Mouse (Mus musculus) Muller cell, postnatal 12 days (primary cell): ENCODE data around the gene Cmss1.

Source experiments
- DNase-seq: peaks from one replicate; pipeline ENCODE4 v3.0.0-alpha.2; 2015; ENCODE audit errors: inconsistent ontology term

The Cmss1 gene

DNA sequence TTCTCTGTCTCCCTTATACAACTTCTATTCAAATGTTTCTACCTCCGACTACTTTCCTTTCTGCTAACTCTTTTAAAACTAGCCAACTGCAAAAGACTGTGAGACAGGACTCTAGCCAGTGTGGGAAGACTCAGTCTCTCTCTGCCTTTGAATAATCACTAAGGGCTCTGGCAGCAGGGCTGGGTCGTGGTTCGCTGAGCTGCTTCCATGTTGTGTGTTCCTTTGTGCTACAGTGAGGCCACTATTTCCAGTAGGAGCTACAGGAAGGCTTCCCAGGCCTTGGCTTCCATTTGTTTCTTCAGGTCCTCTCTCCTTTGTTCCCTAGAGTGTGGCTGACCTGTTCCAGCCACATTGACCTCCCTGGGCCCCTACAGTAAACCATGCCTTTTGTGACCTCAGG lies 260.4 kb downstream of the Cmss1 start:
- no peak for DNase-seq

DNA sequence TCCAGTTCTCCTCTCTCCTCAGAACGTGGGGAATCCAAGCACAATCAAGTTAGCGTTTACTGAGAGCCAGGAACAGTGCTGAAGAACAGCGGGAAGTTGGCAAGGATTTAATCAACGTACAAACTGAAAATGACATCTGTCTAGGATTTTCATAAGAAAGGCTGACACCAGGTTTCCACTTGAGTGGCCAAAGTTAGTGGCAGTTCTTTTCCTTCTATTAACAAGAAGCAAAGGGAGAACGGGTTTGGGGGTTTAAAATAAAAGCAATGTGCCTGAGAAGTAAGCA lies 266.1 kb downstream of the Cmss1 start:
- DNase-seq, result peak; percentile 63

DNA sequence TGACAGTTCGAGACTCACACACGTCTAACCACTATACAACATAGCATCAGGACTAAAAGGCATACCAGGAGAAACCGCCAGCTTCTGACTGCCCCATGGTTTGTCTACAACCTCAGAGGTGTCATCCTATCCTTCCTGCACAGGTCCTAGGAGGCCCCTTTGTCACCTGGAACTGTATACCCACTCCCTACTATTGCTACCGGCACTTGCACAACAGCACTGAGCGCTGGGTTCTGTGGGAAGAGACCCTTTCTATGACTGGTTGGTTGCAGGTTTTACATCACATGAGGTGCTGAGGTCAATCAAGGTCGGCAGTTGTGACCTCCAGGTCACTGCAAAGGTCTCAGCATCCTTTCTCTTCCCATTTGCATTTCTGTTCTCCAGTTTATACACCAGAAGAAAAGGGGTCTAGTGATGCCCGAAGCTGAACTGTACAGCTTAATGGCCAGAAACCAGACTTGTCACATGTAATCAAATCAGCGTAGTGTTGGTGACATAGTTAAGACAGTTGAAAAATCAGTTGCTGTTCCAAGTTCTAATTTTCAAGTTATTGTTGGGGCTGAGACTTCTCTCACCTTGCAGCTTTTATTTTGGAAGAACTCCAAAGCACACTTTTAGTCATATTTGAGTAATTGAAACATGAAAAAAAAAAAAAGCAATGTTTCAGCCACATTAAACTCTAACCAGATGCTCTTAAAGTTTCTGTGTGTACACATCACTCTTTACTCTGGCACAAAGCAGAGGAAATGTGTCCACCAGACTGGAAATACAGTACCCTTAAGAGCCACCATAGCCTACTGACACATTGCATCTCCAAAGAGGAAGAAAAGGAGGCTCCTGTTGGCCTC lies 266.7 kb downstream of the Cmss1 start:
- DNase-seq, result no peak

DNA sequence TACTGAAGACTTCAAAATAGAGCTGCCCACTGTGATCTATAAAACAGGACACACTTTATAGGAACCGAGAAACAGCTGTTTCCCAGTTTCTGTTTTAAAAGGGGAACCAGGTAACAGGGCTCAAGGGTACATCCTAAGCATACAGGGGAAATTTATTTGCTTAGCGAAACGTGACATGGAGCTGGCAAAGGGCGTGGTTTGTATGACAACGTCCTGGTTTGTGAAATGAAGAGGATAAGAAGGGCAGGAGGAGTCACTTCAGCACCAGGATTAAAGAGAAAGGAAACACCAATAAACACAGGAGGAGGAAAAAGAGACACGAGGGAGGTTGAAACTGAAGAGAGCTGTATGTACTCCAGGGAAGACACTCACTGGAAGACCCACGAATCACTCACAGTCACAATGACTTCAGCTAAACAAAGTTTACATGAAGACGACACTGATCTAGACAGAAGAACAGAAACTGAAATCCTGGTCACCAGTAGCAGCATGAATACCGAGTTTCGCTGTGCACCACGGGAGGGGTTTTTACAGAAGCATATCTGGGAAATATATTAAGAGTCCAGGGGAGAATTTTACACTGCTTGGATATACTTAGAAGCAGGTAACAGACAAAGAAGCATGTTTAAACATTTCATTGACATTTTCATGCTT lies 269.8 kb downstream of the Cmss1 start:
- no peak for DNase-seq

DNA sequence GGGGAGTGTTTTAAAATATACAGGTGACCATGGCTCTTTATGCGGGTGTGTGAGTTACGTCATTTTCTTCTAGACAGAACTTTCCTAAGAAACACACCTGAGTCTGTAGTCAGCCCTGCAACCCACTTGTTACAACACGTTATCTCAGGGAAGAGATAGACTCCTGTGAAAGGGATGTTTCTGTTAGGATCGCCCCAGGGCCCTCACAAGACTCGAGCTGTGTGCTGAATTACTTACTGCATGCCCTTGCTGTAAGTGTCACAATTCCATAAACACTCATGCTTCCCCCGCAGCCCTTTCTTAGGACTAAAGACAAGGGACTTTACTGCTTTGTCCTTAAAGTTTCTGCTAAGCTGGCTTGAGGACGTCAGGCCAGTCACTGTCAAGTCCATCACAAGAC lies 274.4 kb downstream of the Cmss1 start:
- no peak for DNase-seq

DNA sequence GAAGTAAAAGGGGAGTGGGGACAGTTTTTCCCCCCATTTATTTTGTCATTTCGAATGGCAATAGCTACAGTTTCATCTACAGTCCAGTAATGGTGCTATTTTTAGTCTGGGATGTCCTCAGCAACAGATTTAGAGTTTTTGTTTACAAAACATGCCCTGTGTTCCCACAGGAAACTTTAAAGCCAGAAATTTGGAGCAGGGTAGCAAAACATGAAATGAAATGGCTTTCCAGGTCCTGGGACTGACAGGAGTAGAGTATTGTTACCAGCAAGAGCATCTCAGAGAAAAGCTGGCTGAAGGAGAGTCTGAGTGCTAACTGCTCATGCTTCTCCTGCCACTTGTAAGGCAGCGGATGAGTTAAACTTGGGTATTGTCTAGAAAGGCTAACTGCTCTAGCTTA lies 276.6 kb downstream of the Cmss1 start:
- DNase-seq, result no peak

DNA sequence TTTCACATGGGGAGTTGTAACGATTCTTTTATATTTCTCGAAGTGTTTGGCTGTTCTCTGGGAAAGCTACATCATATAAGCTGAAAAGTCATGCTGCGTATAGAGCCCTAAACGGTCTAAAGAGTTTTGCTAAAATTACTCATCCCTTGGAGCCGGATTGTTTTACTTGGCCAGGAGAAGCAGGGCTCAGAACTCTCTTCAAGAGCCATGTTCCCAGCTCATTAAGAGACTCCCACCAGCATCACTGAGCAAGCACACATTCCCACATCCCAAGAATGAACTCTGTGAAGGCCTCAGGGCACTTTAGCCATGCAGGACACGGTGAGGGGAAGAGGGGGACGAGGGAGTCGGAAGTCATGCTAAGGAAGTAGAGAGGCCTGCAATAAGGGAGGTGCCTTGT lies 277.6 kb downstream of the Cmss1 start:
- DNase-seq, result no peak

DNA sequence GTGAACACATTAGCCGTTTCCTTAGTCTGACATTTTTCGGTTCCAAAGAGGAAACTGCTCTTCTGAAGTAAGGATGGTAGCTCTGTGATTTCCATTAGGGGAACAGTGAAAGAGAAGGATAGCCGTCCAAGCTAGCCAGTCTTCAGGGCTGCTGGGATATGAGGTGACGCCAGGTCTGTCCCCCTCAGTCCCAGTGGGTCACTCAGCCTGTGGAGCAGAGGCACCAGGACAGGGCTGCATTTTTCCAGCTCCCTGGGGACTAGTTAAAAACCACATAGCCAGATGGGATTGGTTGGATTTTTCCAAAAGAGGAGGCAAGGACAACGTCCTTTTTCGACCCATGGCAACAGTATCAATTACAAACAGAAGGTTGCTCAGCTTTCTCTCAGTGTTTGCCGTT lies 279.7 kb downstream of the Cmss1 start:
- DNase-seq, result no peak

DNA sequence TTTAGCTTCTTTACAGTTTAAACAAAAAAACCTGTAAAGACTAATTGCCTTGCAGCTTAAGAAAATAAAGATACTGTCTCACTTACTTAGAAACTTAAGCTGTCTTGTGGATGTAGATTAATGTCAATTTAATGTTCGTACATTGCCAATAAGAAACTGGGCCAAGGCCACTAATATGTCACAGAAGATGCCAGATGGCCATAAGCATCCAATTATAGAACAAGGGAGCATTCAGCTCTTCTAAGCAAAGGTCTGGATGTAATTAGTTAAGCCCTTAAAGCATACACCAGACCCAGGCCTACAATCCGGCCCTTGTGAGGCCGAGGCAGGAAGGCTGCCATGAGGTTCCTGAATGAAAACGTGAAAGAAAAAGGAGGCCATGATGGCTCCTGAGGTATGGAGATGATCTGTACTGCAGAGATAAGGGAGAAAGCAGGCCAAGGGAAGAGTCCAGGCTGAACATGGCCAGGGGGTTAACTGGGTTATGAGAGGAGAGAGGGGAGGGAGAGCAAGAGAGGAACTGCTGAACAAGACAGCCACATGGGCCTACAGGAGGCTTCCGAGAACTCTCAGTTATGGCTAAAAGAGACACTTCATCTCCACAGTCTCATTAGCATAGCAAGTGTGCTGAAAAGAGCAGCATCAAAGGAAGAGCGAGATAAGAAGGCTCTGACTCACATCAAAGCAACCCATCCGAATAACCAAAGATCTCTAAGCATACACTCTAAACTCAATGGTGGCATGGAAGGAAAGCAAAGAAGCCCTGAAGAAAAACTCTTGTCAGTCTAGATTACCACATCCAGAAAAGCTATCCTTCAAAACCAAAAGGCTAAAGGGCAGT lies 287.2 kb downstream of the Cmss1 start:
- DNase-seq, result no peak

DNA sequence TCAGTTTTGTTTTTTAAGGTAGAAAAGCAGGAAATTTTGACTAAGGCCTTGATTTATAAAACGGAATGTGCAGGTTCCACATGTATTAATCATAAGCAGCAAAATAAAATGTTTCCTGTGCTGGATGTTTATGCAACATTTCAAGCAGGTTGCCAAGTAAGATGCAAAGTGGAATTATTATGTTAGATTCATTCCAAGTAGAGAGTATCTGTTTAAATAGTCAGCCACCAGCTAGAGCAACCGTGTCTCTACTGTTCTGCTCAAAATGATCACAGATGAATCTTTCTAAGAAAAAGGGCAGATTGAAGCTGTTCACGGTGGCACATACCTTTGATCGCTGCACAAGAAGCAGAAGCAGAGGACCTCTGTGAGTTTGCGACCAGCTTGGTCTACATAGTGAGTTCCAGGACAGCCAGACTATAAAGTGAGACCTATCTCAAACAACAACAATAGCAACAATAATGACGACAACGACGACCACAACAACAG lies 288.0 kb downstream of the Cmss1 start:
- no peak for DNase-seq

DNA sequence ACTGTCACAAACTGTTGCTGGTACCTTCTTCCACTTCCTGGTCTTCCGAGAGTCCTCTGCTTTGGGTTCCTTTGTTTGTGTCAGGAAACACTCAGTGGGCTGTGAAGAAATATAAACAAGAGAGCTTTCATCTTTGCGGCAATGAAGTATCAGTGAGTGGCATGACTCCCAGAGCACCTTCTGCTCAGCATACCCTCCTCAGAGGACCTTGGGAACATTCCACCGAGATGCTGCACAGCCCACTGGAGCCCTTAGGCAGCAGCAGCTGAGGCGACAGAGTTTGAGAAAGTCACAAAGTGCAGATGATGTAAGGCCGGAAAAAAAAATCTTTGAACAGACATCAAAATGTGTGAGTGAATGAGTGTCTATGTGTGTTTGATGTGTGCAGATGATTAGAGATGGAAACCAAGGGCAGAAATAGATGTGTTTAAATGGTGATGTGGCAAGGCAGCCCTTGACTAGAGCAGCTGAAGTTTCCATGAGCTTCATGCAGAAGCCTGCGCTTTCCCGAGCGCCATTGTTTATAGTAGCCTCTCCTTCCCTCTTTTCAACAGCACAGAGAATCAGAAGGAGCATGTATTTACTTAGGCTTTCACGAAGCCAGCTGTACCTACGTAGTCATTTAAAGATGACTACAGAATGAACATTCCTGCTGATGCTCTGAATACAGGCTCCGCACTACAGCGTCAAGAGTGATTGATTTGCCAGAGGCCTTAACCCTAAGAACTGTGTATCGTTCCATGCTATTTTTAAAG lies 288.6 kb downstream of the Cmss1 start:
- no peak for DNase-seq

DNA sequence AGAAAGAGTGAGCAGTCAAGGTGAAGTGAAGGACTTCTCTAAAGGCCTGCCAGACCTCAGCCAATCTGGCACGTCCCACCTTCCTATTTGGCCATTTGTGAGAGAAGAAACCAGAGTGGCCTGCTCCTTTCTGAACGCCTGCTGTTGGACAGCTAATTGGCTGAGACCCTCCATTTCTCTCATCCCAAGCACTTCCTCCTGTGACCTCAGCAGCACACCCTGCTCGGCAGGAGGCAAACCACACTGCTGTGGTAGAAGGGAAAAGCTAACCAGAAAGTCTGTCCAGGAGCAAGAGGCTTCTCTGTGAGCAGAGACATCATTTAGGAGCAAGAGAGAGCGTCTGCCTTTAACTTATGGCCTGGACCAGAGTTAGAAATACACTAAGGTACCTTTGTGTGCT lies 289.5 kb downstream of the Cmss1 start:
- DNase-seq, result no peak

DNA sequence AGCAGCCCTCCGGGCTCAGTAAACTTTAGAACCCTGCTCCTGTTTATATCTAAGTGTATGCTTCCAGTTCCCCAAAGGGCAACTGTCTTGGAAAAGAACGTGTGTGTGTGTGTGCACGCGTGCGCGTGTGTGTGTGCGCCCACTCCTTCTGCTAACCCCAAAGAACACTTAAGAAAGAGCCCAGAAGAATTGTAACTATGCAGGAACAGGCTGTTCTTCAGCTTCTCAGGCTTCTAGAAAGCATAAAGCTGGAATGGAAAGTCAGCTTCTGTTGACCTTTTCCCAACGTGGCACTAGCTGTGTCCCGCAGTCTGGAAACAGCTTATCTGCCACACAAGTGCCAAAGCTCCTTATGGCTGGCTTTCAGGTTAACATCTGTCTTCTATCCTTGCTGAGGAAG lies 291.6 kb downstream of the Cmss1 start:
- DNase-seq, result no peak

DNA sequence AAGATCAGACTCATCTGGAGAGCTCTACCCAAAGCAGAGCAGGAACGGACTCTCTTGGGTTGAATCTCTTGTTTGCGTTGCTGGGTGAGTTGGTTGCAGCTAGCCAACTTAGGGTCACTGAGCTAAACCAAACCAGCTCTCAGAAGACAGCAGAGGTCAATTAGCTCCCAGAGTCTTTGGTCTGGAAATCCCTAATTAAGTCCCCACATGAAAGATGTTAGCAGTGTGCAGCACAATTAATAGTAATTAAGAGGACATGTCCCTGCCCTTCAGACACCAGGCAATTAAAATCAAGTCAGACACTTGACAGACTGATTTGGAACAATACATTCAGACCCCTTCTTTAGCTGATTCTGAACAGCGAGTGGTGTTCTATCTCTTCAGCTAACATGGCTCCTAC lies 292.4 kb downstream of the Cmss1 start:
- DNase-seq, result peak; percentile 68

DNA sequence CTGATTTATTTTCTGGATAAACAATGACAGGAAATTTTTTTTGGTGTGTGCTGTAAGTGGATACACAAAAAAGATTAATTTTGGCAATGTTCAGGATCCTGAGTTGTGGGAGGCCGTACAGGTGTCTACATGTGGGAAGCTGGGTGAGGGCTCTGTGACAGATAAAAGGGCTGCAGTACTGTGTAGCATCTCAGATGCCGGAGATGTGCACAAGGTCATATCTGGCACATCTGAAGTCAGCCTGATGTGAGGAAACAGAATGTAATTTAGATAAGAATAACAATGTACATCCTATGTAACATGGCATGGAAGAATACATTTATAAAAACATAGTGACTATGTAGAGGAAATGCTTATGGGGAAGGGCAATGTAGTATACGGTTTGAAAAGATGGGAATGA lies 293.2 kb downstream of the Cmss1 start:
- DNase-seq, result no peak

DNA sequence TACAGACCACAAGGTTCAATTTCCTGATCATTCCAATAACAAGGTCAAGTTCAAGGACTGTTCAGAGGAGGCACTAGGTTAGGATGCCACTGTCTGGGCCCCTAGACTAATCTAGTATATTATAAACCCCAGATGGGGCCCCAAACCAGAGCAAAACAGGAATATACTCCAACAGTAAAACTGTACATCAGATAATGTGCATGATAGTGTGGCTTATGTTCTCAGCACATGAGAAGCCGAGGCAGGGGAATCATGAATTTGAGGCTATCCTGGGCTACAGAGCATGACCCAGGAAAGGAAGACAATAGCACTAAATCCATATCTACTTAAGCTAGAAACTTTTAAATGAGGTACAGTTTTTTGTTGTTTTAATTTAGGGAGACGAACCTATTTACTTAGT lies 294.5 kb downstream of the Cmss1 start:
- no peak for DNase-seq

DNA sequence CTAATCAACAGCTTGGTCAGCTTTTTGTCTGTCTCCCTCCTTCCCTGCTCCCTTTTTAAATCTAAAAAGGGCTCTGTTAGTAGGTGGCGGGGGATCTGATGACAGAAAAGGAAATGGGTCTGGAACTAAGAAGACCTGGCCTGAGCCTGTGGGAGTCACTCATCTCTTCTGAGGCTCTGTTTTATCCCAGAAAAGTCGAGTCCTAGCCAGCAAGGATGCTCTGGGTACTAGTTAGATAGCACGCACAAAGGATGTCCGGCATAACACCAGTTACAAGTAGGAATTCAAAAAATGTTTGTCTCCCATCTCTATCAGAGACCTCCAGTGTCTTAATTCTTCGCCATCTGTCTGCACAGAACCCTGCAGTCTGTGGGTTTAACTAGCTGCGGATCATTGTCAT lies 301.2 kb downstream of the Cmss1 start:
- DNase-seq, result no peak

DNA sequence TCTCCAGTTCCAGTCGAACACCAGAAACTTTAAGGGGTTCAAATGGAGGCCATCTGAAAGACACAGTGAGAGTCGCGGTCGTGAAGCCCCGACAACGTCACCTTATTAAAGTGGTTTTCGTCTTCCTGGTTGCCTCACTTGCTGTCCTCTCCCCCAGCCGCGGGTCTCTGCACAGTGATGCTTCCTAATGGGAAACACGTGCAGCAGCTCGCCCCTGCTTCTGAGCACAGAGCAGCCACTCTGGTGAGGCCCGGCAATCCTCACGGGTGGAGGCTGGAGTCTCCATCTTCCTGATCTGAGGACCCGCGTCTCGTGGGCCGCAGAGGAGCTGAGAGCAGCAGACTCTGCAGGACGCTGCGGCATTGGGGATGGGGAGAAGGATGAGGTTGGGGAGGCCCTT lies 302.9 kb downstream of the Cmss1 start:
- DNase-seq, result no peak

DNA sequence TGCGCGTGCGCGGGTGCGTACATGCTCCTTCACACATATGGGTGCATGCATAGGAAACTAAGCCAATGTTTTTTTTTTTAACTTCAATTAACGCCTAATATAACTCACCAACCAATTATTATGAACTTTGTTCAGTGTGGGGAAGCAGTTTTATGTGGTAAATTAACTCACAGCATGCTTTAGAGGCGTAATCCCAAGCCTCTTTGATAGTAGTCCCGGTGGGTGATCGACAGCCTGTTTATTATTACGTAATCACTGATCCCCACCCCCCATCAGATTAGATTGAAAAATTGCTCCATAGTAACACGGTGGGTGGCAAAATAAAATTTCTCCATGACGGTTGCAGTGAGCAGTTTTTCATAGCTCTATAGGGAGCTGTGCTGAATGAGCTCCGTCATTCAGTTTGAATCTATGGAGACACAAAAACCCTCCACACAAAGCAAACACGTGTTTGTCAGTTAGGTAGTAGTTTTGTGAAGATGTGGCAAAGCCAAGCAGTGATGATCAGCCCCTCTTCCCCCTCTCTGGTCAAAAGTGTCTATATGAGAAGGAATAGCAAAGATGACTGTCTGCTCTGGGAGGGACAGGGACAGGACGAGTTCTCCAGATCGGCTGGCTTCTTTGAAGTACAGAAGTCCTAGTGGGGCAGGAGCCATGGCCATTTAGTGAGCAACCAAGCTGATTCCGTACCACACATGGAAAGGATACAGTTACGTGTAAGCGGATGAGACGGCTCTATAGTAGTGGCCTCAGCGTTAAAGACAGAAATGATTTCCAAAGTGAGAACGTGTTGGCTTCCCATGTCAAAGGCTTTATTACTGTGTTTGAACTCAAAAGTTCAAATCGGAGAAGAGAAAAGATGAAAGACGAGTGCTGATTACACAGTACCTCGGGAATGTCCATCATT lies 303.6 kb downstream of the Cmss1 start:
- DNase-seq, result no peak

DNA sequence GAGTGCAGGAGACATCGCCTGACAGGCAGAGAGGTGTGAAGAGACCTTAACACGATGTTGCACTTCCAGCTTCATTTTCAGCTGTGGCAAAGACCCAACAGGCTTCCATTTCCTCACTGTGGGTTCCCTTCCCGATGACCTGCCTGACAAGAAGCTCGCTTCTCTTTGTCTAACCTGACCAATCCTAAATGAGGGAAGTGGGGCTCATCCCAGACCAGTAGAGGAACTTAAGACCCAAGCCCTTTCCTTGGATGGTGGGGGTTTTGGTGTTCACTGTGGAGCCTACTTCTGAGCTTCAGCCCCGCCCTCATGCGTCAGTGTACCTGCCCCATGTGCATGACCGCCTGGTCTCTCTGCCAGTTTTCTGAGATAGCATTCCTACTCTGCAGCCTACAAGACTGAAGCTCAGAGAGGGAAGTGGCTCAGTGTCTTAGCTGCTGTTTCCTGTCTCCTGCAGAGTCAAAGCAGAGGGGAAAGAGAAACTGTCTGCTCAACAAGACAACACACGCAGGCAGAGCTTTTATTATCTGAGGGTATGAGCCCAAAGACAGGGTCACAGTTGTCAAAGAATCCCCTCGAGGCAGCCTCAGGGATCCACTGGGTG lies 305.1 kb downstream of the Cmss1 start:
- no peak for DNase-seq
